Mouse (Mus musculus) liver, embryonic 18 days (tissue): ENCODE data around the gene Pla2g6. TPM values are rescaled to one million over a fixed set of nuclear protein-coding genes. Genes with fewer than 3 reads are reported as not detected.

Source experiments
- polyA plus RNA-seq: library from polyadenylated mRNA; depleted of rRNA; stranded (reverse); fragments of >200 nt; gene quantifications from 2 replicates; pipeline ENCODE4 v1.2.3, GENCODE M21; 2012; rRNA removed

Gene Pla2g6
- polyA plus RNA-seq: 22.0 and 25.6 TPM in 2 replicates

GRCm38 (mm10) chr15:79328058-79328938 lies at the start of gene Pla2g6:
Gene Pla2g6 (minus strand): TSS chr15:79328390.

GRCm38 (mm10) chr15:79346051-79346793 lies 18.0 kb upstream of the Pla2g6 start, which contains the start of gene Maff:
Gene Maff (plus strand): TSS chr15:79346621.

GRCm38 (mm10) chr15:79285399-79285798 lies 42.8 kb downstream of the Pla2g6 start, which contains the start of gene Baiap2l2:
Gene Baiap2l2 (minus strand): TSS chr15:79285537.

GRCm38 (mm10) chr15:79254661-79255060 lies 73.5 kb downstream of the Pla2g6 start, which contains the start of gene Slc16a8:
Gene Slc16a8 (minus strand): TSS chr15:79254761.

Other genes starting within 250 kb of the Pla2g6 start
- gene Micall1, start 219.5 kb downstream of the Pla2g6 start, polyA plus RNA-seq: 2.0 and 2.6 TPM in 2 replicates
- gene Polr2f, start 187.4 kb downstream of the Pla2g6 start, polyA plus RNA-seq: 67.7 and 70.2 TPM in 2 replicates
- 0.63 and 0.97 TPM in 2 replicates for gene 1700088E04Rik, start 187.1 kb downstream of the Pla2g6 start, polyA plus RNA-seq
- gene Sox10, start 163.2 kb downstream of the Pla2g6 start, polyA plus RNA-seq: 0.74 and 1.3 TPM in 2 replicates
- gene Pick1, start 99.2 kb downstream of the Pla2g6 start, polyA plus RNA-seq: 22.5 and 27.9 TPM in 2 replicates
- gene Gm49486, start 99.0 kb downstream of the Pla2g6 start, polyA plus RNA-seq: 0.17 and 0.19 TPM in 2 replicates
- 0.01 and 0.02 TPM in 2 replicates for gene Slc16a8, start 73.6 kb downstream of the Pla2g6 start, polyA plus RNA-seq
- gene Baiap2l2, start 42.9 kb downstream of the Pla2g6 start, polyA plus RNA-seq: 4.3 and 4.9 TPM in 2 replicates
- 15.1 and 22.6 TPM in 2 replicates for gene Maff, start 18.2 kb upstream of the Pla2g6 start, polyA plus RNA-seq
- gene Tmem184b, start 75.2 kb upstream of the Pla2g6 start, polyA plus RNA-seq: 10.3 and 11.8 TPM in 2 replicates
- 12.5 and 15.1 TPM in 2 replicates for gene Csnk1e, start 127.2 kb upstream of the Pla2g6 start, polyA plus RNA-seq
- not detected in 2 replicates for gene Kcnj4, start 176.9 kb upstream of the Pla2g6 start, polyA plus RNA-seq
- gene Kdelr3, start 188.0 kb upstream of the Pla2g6 start, polyA plus RNA-seq: 4.4 and 5.1 TPM in 2 replicates
- gene Ddx17, start 218.4 kb upstream of the Pla2g6 start, polyA plus RNA-seq: 115 and 130 TPM in 2 replicates